ENCODE assay signal across 8 mouse cellular contexts in the genomic region with DNA sequence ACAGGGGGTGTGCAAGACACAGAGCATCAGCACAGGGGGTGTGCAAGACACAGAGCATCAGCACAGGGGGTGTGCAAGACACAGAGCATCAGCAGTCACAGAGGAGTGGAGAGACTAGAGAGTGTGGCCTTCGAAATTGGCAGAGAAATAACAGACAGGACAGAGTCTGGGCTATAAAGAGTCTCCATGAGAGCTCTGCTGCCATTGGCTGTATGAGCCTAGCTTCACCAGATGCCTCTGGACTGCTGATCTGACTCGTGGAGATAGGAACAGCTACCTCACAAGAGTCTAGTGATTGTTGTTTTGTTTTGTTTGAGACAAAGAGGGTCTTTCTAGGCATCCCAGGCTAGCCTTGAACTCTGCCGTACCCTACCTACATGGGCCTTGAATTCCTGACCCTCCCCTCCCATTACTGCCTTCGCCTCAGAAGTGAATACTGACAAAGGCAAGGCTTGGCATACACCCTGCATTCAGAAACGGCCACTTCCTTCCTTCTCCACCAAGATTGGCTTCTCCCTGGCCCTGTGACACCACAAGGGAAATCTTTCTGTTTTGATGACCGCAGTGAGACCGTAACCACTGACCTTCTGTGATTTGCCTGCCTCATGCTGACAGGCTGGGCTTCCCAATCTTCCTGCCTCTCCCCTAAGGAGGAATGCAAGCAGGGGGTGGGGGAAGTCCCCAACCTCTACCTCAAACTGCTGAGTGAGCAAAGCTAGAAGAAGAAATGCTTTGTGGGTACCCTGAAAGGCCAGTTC. TPM values are rescaled to one million over a fixed set of nuclear protein-coding genes. Genes with fewer than 3 reads are reported as not detected.
DNase-seq lines count a peak whose midpoint lies in the region; ATAC-seq and TF ChIP-seq lines count a peak whose summit lies in the region.

No protein-coding gene starts in this region.

- H3K4me3 ChIP-seq in ES-Bruce4 (ENCODE audit: low read depth, low read length): no peak overlapping the region
- no peak overlapping the region for H3K4me3 ChIP-seq in heart, embryonic 15.5 days
- no peak overlapping the region for H3K4me3 ChIP-seq in limb, embryonic 11.5 days (ENCODE audit: low read depth, low read length)
- H3K4me3 ChIP-seq in midbrain, postnatal 0 days (ENCODE audit: low read depth, low read length): no peak overlapping the region

- no peaks in the 10 kb centered on the region for H3K36me3 ChIP-seq in ES-Bruce4 (ENCODE audit: control insufficient read depth, insufficient read depth, low read length, poor library complexity, severe bottlenecking)
- no peaks in the 10 kb centered on the region for H3K36me3 ChIP-seq in heart, embryonic 15.5 days
- no peaks in the 10 kb centered on the region for H3K36me3 ChIP-seq in limb, embryonic 11.5 days (ENCODE audit: control insufficient read depth, insufficient read depth, low read length)
- H3K36me3 ChIP-seq in midbrain, postnatal 0 days (ENCODE audit: insufficient read depth, low read length): no peaks in the 10 kb centered on the region

- H3K4me1 ChIP-seq in ES-Bruce4 (ENCODE audit: control insufficient read depth, insufficient read depth, low read length): peaks cover 14% of the 10 kb centered on the region
- H3K4me1 ChIP-seq in heart, embryonic 15.5 days (replicated peaks): peaks cover 37% of the 10 kb centered on the region
- H3K4me1 ChIP-seq in limb, embryonic 11.5 days (ENCODE audit: control insufficient read depth, insufficient read depth, low read length): peaks cover 33% of the 10 kb centered on the region
- H3K4me1 ChIP-seq in midbrain, postnatal 0 days (ENCODE audit: insufficient read depth, low read length): peaks cover 9% of the 10 kb centered on the region; the same call in 1 of the 2 replicates

- DNase-seq in adrenal gland, postnatal 10 days: peak; percentile 42
- DNase-seq in limb, embryonic 11.5 days (ENCODE audit: low spot score): peak; percentile 37
- DNase-seq in midbrain, postnatal 0 days (ENCODE audit: low spot score): no peak
- no peak for DNase-seq in cerebellum, adult 9-11 months
- no peak for DNase-seq in spleen, postnatal 4 days (ENCODE audit: low spot score in 2 of 2)
- no peak for DNase-seq in cerebellum, postnatal 4 days (ENCODE audit: low spot score in 2 of 2)

- no peak for TF ChIP-seq POLR2A in ES-Bruce4 (IDR thresholded peaks at IDR 0.05; ENCODE audit: insufficient read depth, low read length)

- no peak overlapping the region for H3K9ac ChIP-seq in ES-Bruce4 (ENCODE audit: low read depth, poor library complexity, severe bottlenecking)
- H3K9ac ChIP-seq in heart, embryonic 15.5 days: no peak overlapping the region
- no peak overlapping the region for H3K9ac ChIP-seq in limb, embryonic 11.5 days (ENCODE audit: low read length)
- no peak overlapping the region for H3K9ac ChIP-seq in midbrain, postnatal 0 days (replicated peaks; ENCODE audit: low read length, poor library complexity, severe bottlenecking)

- no peaks in the 10 kb centered on the region for H3K27me3 ChIP-seq in ES-Bruce4 (ENCODE audit: control insufficient read depth, insufficient read depth, low read length, poor library complexity, severe bottlenecking)
- H3K27me3 ChIP-seq in heart, embryonic 15.5 days: no peaks in the 10 kb centered on the region
- H3K27me3 ChIP-seq in limb, embryonic 11.5 days (ENCODE audit: control insufficient read depth, insufficient read depth, low read length): no peaks in the 10 kb centered on the region
- H3K27me3 ChIP-seq in midbrain, postnatal 0 days (ENCODE audit: insufficient read depth, low read length): no peaks in the 10 kb centered on the region

- peak; percentile 77 for ATAC-seq in heart, embryonic 15.5 days (replicated peaks; ENCODE audit: insufficient number of reproducible peaks, insufficient read depth, low FRiP score, low read depth)
- no peak for ATAC-seq in limb, embryonic 11.5 days (ENCODE audit: insufficient number of reproducible peaks, low FRiP score, low TSS enrichment, low read depth)
- peak; percentile 52; the same call in 1 of the 2 replicates for ATAC-seq in midbrain, postnatal 0 days (ENCODE audit: low FRiP score)

- peak; percentile 89 for TF ChIP-seq EP300 in ES-Bruce4 (IDR thresholded peaks at IDR 0.05; ENCODE audit: insufficient read depth, low read depth, low read length)

- H3K9me3 ChIP-seq in ES-Bruce4 (replicated peaks; ENCODE audit: control insufficient read depth, insufficient read depth, low read length, poor library complexity, severe bottlenecking): no peaks in the 10 kb centered on the region
- no peaks in the 10 kb centered on the region for H3K9me3 ChIP-seq in heart, embryonic 15.5 days (replicated peaks)
- H3K9me3 ChIP-seq in limb, embryonic 11.5 days (ENCODE audit: control insufficient read depth, low read length): no peaks in the 10 kb centered on the region
- H3K9me3 ChIP-seq in midbrain, postnatal 0 days (ENCODE audit: low read length): no peaks in the 10 kb centered on the region

- H3K27ac ChIP-seq in ES-Bruce4 (ENCODE audit: insufficient read depth, low read length): peak overlapping the region; percentile 93
- peak overlapping the region; percentile 79 for H3K27ac ChIP-seq in heart, embryonic 15.5 days
- H3K27ac ChIP-seq in limb, embryonic 11.5 days (replicated peaks; ENCODE audit: low read depth, low read length): peak overlapping the region; percentile 75
- H3K27ac ChIP-seq in midbrain, postnatal 0 days (ENCODE audit: low read depth, low read length): no peak overlapping the region

- no peak for TF ChIP-seq CTCF in ES-Bruce4 (IDR thresholded peaks at IDR 0.05; ENCODE audit: low read depth, low read length)
- no peak for TF ChIP-seq CTCF in midbrain, postnatal 0 days (IDR thresholded peaks at IDR 0.05)

- WGBS in heart, embryonic 15.5 days: 29% methylated on average over 7 of the region's 7 CpGs
- 32% methylated on average over 7 of the region's 7 CpGs for WGBS in limb, embryonic 11.5 days
- WGBS in midbrain, postnatal 0 days: 50% methylated on average over 7 of the region's 7 CpGs

- H3K4me2 ChIP-seq in heart, embryonic 15.5 days: no peak overlapping the region
- no peak overlapping the region for H3K4me2 ChIP-seq in limb, embryonic 11.5 days (ENCODE audit: low read depth, severe bottlenecking)
- H3K4me2 ChIP-seq in midbrain, postnatal 0 days (ENCODE audit: low read depth, low read length, poor library complexity, severe bottlenecking): no peak overlapping the region

RNA-seq across cellular contexts. Expression of gene Amotl1, which starts 3.4 kb away (rescaled TPM):
- polyA plus RNA-seq in ES-Bruce4 (2011; ENCODE audit: insufficient read depth, insufficient read length, low read depth, missing spikeins): 36.0 and 40.6 TPM in 2 replicates
- 10 to 100 TPM; 40.7 to 60.7 TPM for total RNA-seq in adrenal gland, postnatal 10 days (2021)
- polyA plus RNA-seq in heart, embryonic 15.5 days (2015; fragmentation: Nextera tagmentation; extraction: Ambion mirVana): 16.1 and 19.6 TPM in 2 replicates
- 36.9 and 40.0 TPM in 2 replicates for polyA plus RNA-seq in limb, embryonic 11.5 days (2014; fragmentation: Nextera tagmentation; extraction: Ambion mirVana)
- total RNA-seq in midbrain, postnatal 0 days (2014; rRNA removed): 26.2 and 30.8 TPM in 2 replicates
- polyA plus RNA-seq in midbrain, postnatal 0 days (2015; fragmentation: Nextera tagmentation; extraction: Ambion mirVana): 5.4 and 5.8 TPM in 2 replicates

Comparison
In these comparisons a context has a peak if more than half of its experiments do, and no peak if none do; other contexts are left out.
1. DNase-seq: peak in adrenal gland, postnatal 10 days (single experiment) and limb, embryonic 11.5 days (single experiment); none in midbrain, postnatal 0 days (single experiment), cerebellum, adult 9-11 months (single experiment), spleen, postnatal 4 days (0 of 2) and cerebellum, postnatal 4 days (0 of 2).